Comparison of ENCODE assay signal across 21 mouse cellular contexts in the genomic region with DNA sequence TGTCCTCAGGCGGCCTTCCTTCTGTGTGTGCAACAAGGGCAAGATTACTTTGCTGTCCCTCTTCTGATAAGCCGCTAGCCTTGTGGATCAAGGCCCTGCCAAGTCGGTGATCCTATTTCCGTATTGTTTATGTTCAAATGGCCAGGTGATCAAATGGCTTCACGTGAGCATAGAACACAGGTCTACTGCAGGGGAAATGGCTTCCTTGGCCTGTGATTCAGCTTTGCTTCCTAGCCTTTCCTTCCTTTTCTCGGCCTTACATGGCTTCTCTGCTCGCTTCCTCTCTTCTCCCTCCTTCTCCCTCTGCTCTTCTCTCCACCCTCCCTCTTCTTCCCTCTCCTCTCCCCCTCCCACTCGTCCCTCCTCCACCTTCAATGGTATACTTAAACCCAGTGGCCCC.
A peak's percentile ranks its signal among the peaks of the same experiment; 100 is the strongest.
DNase-seq lines count a peak whose midpoint lies in the region; ATAC-seq and TF ChIP-seq lines count a peak whose summit lies in the region.
"Had no signal": no experiment of that assay in that cellular context is flagged by ENCODE, and none has a peak within 500 bp of the region (broad histone marks: within the 10 kb centered on the region; RNA-seq: fewer than 3 reads in every experiment).

No protein-coding gene starts in this region.

- 53% methylated on average over 8 of the region's 8 CpGs for WGBS in heart, embryonic 13.5 days
- WGBS in forebrain, embryonic 13.5 days: 79% methylated on average over 8 of the region's 8 CpGs
- WGBS in liver, embryonic 12.5 days (ENCODE audit: insufficient replicate concordance): 45% methylated on average over 8 of the region's 8 CpGs

- no peaks in the 10 kb centered on the region for H3K9me3 ChIP-seq in heart, embryonic 13.5 days
- no peaks in the 10 kb centered on the region for H3K9me3 ChIP-seq in forebrain, embryonic 13.5 days (replicated peaks)
- no peaks in the 10 kb centered on the region for H3K9me3 ChIP-seq in liver, embryonic 12.5 days (replicated peaks)
- H3K9me3 ChIP-seq: embryonic facial prominence, embryonic 15.5 days; hindbrain, embryonic 13.5 days; limb, embryonic 12.5 days; liver, embryonic 15.5 days; neural tube, embryonic 13.5 days had no signal

- no peak for ATAC-seq in heart, embryonic 13.5 days (ENCODE audit: extremely low read depth, insufficient number of reproducible peaks, low FRiP score, low TSS enrichment)
- no peak for ATAC-seq in forebrain, embryonic 13.5 days
- no peak for ATAC-seq in liver, embryonic 12.5 days
- ATAC-seq: lung, postnatal 0 days had no signal

- H3K27me3 ChIP-seq in heart, embryonic 13.5 days (replicated peaks): no peaks in the 10 kb centered on the region
- H3K27me3 ChIP-seq in forebrain, embryonic 13.5 days: no peaks in the 10 kb centered on the region
- no peaks in the 10 kb centered on the region for H3K27me3 ChIP-seq in liver, embryonic 12.5 days (replicated peaks)
- H3K27me3 ChIP-seq: embryonic facial prominence, embryonic 15.5 days; hindbrain, embryonic 13.5 days; limb, embryonic 12.5 days; liver, embryonic 15.5 days; neural tube, embryonic 13.5 days had no signal

- H3K4me2 ChIP-seq in heart, embryonic 13.5 days: peak overlapping the region; percentile 47; the same call in 1 of the 2 replicates
- no peak overlapping the region for H3K4me2 ChIP-seq in forebrain, embryonic 13.5 days
- peak overlapping the region; percentile 34; the same call in 1 of the 2 replicates for H3K4me2 ChIP-seq in liver, embryonic 12.5 days
- H3K4me2 ChIP-seq: embryonic facial prominence, embryonic 15.5 days; hindbrain, embryonic 13.5 days; limb, embryonic 12.5 days; neural tube, embryonic 13.5 days had no signal

- DNase-seq in heart, adult 8-10 months (ENCODE audit: low spot score): no peak
- DNase-seq in left cerebral cortex, adult 2 months (ENCODE audit: extremely low spot score in 1 of 2, low spot score in 2 of 2): no peak
- no peak for DNase-seq in left cerebral cortex, postnatal 4 days
- DNase-seq in thymus, postnatal 14 days: no peak
- DNase-seq: adrenal gland, postnatal 14 days; cerebellum, adult 11 months; cerebellum, postnatal 14 days; gastrocnemius, postnatal 36 days; heart, postnatal 14 days; kidney, postnatal 25 days; midbrain, embryonic 14.5 days; thymus, postnatal 4 days had no signal

- TF ChIP-seq CTCF in left cerebral cortex, adult 2 months (IDR thresholded peaks at IDR 0.05): no peak

- peaks cover 7% of the 10 kb centered on the region; the same call in 1 of the 2 replicates for H3K4me1 ChIP-seq in heart, embryonic 13.5 days
- H3K4me1 ChIP-seq in forebrain, embryonic 13.5 days: peaks cover 53% of the 10 kb centered on the region
- peaks cover 12% of the 10 kb centered on the region for H3K4me1 ChIP-seq in liver, embryonic 12.5 days
- H3K4me1 ChIP-seq: liver, embryonic 15.5 days had no signal

- no peak overlapping the region for H3K4me3 ChIP-seq in heart, embryonic 13.5 days
- H3K4me3 ChIP-seq in left cerebral cortex, adult 2 months: no peak overlapping the region
- H3K4me3 ChIP-seq in forebrain, embryonic 13.5 days: no peak overlapping the region
- no peak overlapping the region for H3K4me3 ChIP-seq in liver, embryonic 12.5 days
- H3K4me3 ChIP-seq: embryonic facial prominence, embryonic 15.5 days; hindbrain, embryonic 13.5 days; limb, embryonic 12.5 days; neural tube, embryonic 13.5 days had no signal

- no peak overlapping the region for H3K9ac ChIP-seq in heart, embryonic 13.5 days
- no peak overlapping the region; the same call in 1 of the 2 replicates for H3K9ac ChIP-seq in forebrain, embryonic 13.5 days
- H3K9ac ChIP-seq in liver, embryonic 12.5 days: no peak overlapping the region
- H3K9ac ChIP-seq: embryonic facial prominence, embryonic 15.5 days; hindbrain, embryonic 13.5 days; limb, embryonic 12.5 days; liver, embryonic 15.5 days; neural tube, embryonic 13.5 days had no signal

- H3K36me3 ChIP-seq in heart, embryonic 13.5 days: no peaks in the 10 kb centered on the region
- no peaks in the 10 kb centered on the region for H3K36me3 ChIP-seq in forebrain, embryonic 13.5 days (ENCODE audit: poor library complexity, severe bottlenecking)
- H3K36me3 ChIP-seq in liver, embryonic 12.5 days: no peaks in the 10 kb centered on the region
- H3K36me3 ChIP-seq: embryonic facial prominence, embryonic 15.5 days; hindbrain, embryonic 13.5 days; limb, embryonic 12.5 days; liver, embryonic 15.5 days; neural tube, embryonic 13.5 days had no signal

- H3K27ac ChIP-seq in heart, embryonic 13.5 days (replicated peaks): peak overlapping the region; percentile 65; the same call in 1 of the 2 replicates
- H3K27ac ChIP-seq in left cerebral cortex, adult 2 months: peak overlapping the region; percentile 57; the same call in 1 of the 2 replicates
- peak overlapping the region; percentile 37 for H3K27ac ChIP-seq in forebrain, embryonic 13.5 days
- H3K27ac ChIP-seq in liver, embryonic 12.5 days: no peak overlapping the region
- H3K27ac ChIP-seq: embryonic facial prominence, embryonic 15.5 days; hindbrain, embryonic 13.5 days; limb, embryonic 12.5 days; liver, embryonic 15.5 days; neural tube, embryonic 13.5 days had no signal

- intact Hi-C loops in left cerebral cortex, adult 2 months (cut with DNase I): loop anchor here (2.0 kb wide), 2 partner anchors 57 to 77 kb away; partner anchors contain the start of gene Atxn1
- intact Hi-C loops in left cerebral cortex, postnatal 4 days (cut with DNase I): no loop called here
